ENCODE assay signal across 8 mouse cellular contexts in the genomic region with DNA sequence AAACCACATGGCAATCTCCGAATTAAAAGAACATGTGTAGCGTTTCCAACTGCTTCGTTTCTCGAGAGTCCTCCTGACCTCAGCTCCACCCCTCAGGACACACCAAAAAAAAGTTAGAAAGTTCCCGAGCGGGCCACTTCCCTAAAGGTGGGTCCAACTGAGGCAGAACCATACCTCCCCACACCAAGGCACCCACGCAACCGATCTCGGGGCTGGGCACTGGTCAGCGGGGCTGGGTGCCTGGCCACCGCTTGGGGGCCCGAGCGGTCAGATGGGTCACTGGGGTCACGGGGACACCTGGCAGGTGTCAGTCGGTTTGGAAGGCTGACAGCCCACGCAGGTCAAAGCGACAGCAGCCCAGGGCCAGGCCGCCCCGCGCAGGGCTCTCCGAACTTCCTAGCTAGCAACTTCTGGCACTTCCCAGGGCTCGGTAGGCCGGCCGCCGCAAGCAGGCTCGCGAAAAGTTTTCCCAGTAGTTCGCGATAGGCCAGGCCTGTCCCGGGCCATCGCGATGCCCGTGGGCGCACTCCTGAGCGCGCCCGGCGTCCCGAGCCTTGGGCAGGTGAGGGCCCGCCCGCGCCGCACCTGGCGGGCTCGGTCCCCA. TPM values are rescaled to one million over a fixed set of nuclear protein-coding genes. Genes with fewer than 3 reads are reported as not detected.
DNase-seq lines count a peak whose midpoint lies in the region; ATAC-seq and TF ChIP-seq lines count a peak whose summit lies in the region.

No protein-coding gene starts in this region.

- no peak for TF ChIP-seq POLR2A in cortical plate, adult 2 months (IDR thresholded peaks at IDR 0.05; ENCODE audit: extremely low read depth, insufficient read depth, low read length)

- peak overlapping the region; percentile 83 for H3K27ac ChIP-seq in kidney, embryonic 14.5 days (ENCODE audit: low read depth, low read length)
- H3K27ac ChIP-seq in cortical plate, adult 2 months (ENCODE audit: insufficient read depth, low read length): peak overlapping the region; percentile 15; the same call in 1 of the 2 replicates
- peak overlapping the region; percentile 84 for H3K27ac ChIP-seq in heart, embryonic 13.5 days (replicated peaks)
- H3K27ac ChIP-seq in limb, embryonic 11.5 days (replicated peaks; ENCODE audit: low read depth, low read length): peak overlapping the region; percentile 91
- no peak overlapping the region for H3K27ac ChIP-seq in midbrain, embryonic 15.5 days

- no peaks in the 10 kb centered on the region for H3K9me3 ChIP-seq in kidney, embryonic 14.5 days (ENCODE audit: control insufficient read depth, low read length)
- H3K9me3 ChIP-seq in heart, embryonic 13.5 days: no peaks in the 10 kb centered on the region
- no peaks in the 10 kb centered on the region for H3K9me3 ChIP-seq in limb, embryonic 11.5 days (ENCODE audit: control insufficient read depth, low read length)
- no peaks in the 10 kb centered on the region for H3K9me3 ChIP-seq in midbrain, embryonic 15.5 days

- H3K4me2 ChIP-seq in kidney, embryonic 14.5 days (replicated peaks; ENCODE audit: low read depth, low read length): peak overlapping the region; percentile 99
- H3K4me2 ChIP-seq in heart, embryonic 13.5 days: peak overlapping the region; percentile 90
- peak overlapping the region; percentile 98 for H3K4me2 ChIP-seq in limb, embryonic 11.5 days (ENCODE audit: low read depth, severe bottlenecking)
- peak overlapping the region; percentile 96 for H3K4me2 ChIP-seq in midbrain, embryonic 15.5 days

- peak overlapping the region; percentile 98 for H3K4me3 ChIP-seq in kidney, embryonic 14.5 days (ENCODE audit: low read length)
- peak overlapping the region; percentile 37 for H3K4me3 ChIP-seq in cortical plate, adult 2 months (ENCODE audit: insufficient read depth, low read length)
- peak overlapping the region; percentile 92 for H3K4me3 ChIP-seq in heart, embryonic 13.5 days
- H3K4me3 ChIP-seq in limb, embryonic 11.5 days (ENCODE audit: low read depth, low read length): peak overlapping the region; percentile 98
- peak overlapping the region; percentile 64 for H3K4me3 ChIP-seq in midbrain, embryonic 15.5 days

- H3K27me3 ChIP-seq in kidney, embryonic 14.5 days (ENCODE audit: control insufficient read depth, insufficient read depth, low read length): no peaks in the 10 kb centered on the region
- no peaks in the 10 kb centered on the region for H3K27me3 ChIP-seq in heart, embryonic 13.5 days (replicated peaks)
- no peaks in the 10 kb centered on the region for H3K27me3 ChIP-seq in limb, embryonic 11.5 days (ENCODE audit: control insufficient read depth, insufficient read depth, low read length)
- 0 out of 2 replicates have a peak, but pooled peaks cover 8% of the 10 kb centered on the region for H3K27me3 ChIP-seq in midbrain, embryonic 15.5 days (replicated peaks)

- no peaks in the 10 kb centered on the region for H3K36me3 ChIP-seq in kidney, embryonic 14.5 days (ENCODE audit: control insufficient read depth, insufficient read depth, low read length)
- no peaks in the 10 kb centered on the region for H3K36me3 ChIP-seq in heart, embryonic 13.5 days
- no peaks in the 10 kb centered on the region; the same call in 1 of the 2 replicates for H3K36me3 ChIP-seq in limb, embryonic 11.5 days (ENCODE audit: control insufficient read depth, insufficient read depth, low read length)
- no peaks in the 10 kb centered on the region for H3K36me3 ChIP-seq in midbrain, embryonic 15.5 days (replicated peaks)

- peaks cover 49% of the 10 kb centered on the region for H3K4me1 ChIP-seq in kidney, embryonic 14.5 days (ENCODE audit: control insufficient read depth, insufficient read depth, low read length)
- no peaks in the 10 kb centered on the region for H3K4me1 ChIP-seq in cortical plate, adult 2 months (ENCODE audit: control insufficient read depth, insufficient read depth, low read length)
- peaks cover 61% of the 10 kb centered on the region for H3K4me1 ChIP-seq in heart, embryonic 13.5 days
- peaks cover 33% of the 10 kb centered on the region for H3K4me1 ChIP-seq in limb, embryonic 11.5 days (ENCODE audit: control insufficient read depth, insufficient read depth, low read length)
- H3K4me1 ChIP-seq in midbrain, embryonic 15.5 days: peaks cover 31% of the 10 kb centered on the region

- no peak for ATAC-seq in kidney, embryonic 14.5 days (ENCODE audit: low FRiP score, low TSS enrichment)
- no peak for ATAC-seq in heart, embryonic 13.5 days (ENCODE audit: extremely low read depth, insufficient number of reproducible peaks, low FRiP score, low TSS enrichment)
- ATAC-seq in limb, embryonic 11.5 days (ENCODE audit: insufficient number of reproducible peaks, low FRiP score, low TSS enrichment, low read depth): no peak
- no peak; the same call in 1 of the 2 replicates for ATAC-seq in midbrain, embryonic 15.5 days (replicated peaks)
- no peak for ATAC-seq in erythroid progenitor cell, adult 5-6 weeks (replicated peaks; ENCODE audit: low FRiP score, poor library complexity, severe bottlenecking)

- H3K9ac ChIP-seq in kidney, embryonic 14.5 days (ENCODE audit: low read depth, low read length): peak overlapping the region; percentile 98
- peak overlapping the region; percentile 97 for H3K9ac ChIP-seq in heart, embryonic 13.5 days
- peak overlapping the region; percentile 97 for H3K9ac ChIP-seq in limb, embryonic 11.5 days (ENCODE audit: low read length)
- H3K9ac ChIP-seq in midbrain, embryonic 15.5 days: peak overlapping the region; percentile 63

- DNase-seq in kidney, adult 9 months: no peak
- no peak for DNase-seq in limb, embryonic 11.5 days (ENCODE audit: low spot score)
- DNase-seq in cerebellum, postnatal 14 days: no peak

- no peak for TF ChIP-seq CTCF in cortical plate, adult 2 months (IDR thresholded peaks at IDR 0.05; ENCODE audit: extremely low read depth, insufficient read depth, low read length)

- WGBS in kidney, embryonic 14.5 days: 1% methylated on average over 45 of the region's 45 CpGs
- WGBS in heart, embryonic 13.5 days: 1% methylated on average over 45 of the region's 45 CpGs
- under 1% methylated on average over 41 of the region's 45 CpGs for WGBS in limb, embryonic 11.5 days
- WGBS in midbrain, embryonic 15.5 days: 1% methylated on average over 45 of the region's 45 CpGs

RNA-seq across cellular contexts. Expression of gene Lrp5, which starts 0.7 kb away (rescaled TPM):
- 7.7 and 10.1 TPM in 2 replicates for polyA plus RNA-seq in kidney, embryonic 14.5 days (2014; fragmentation: Nextera tagmentation; extraction: Ambion mirVana)
- polyA plus RNA-seq in cortical plate, adult 2 months (2012; rRNA removed): 3.1 and 3.4 TPM in 2 replicates
- polyA plus RNA-seq in heart, embryonic 13.5 days (2015; fragmentation: Nextera tagmentation; extraction: Ambion mirVana): 2.9 and 3.3 TPM in 2 replicates
- polyA plus RNA-seq in limb, embryonic 11.5 days (2014; fragmentation: Nextera tagmentation; extraction: Ambion mirVana): 7.2 and 7.9 TPM in 2 replicates
- 1.1 and 1.4 TPM in 2 replicates for polyA plus RNA-seq in midbrain, embryonic 15.5 days (2015; fragmentation: Nextera tagmentation; extraction: Ambion mirVana)
- total RNA-seq in erythroid progenitor cell, adult 5-6 weeks (2015; ENCODE audit: low replicate concordance): 0.42 and 5.0 TPM in 2 replicates
- total RNA-seq in erythroid progenitor cell, adult 5-6 weeks (2017; ENCODE audit: low replicate concordance): 1.8 and 1.9 TPM in 2 replicates

RNA-seq across cellular contexts. Expression of gene 1810055G02Rik, which starts 22.4 kb away (rescaled TPM):
- 33.7 and 38.6 TPM in 2 replicates for polyA plus RNA-seq in kidney, embryonic 14.5 days (2014; fragmentation: Nextera tagmentation; extraction: Ambion mirVana)
- polyA plus RNA-seq in cortical plate, adult 2 months (2012; rRNA removed): 44.7 and 44.8 TPM in 2 replicates
- polyA plus RNA-seq in heart, embryonic 13.5 days (2015; fragmentation: Nextera tagmentation; extraction: Ambion mirVana): 24.1 and 26.2 TPM in 2 replicates
- 38.3 and 42.9 TPM in 2 replicates for polyA plus RNA-seq in limb, embryonic 11.5 days (2014; fragmentation: Nextera tagmentation; extraction: Ambion mirVana)
- 34.6 and 35.9 TPM in 2 replicates for polyA plus RNA-seq in midbrain, embryonic 15.5 days (2015; fragmentation: Nextera tagmentation; extraction: Ambion mirVana)
- 5.0 and 8.4 TPM in 2 replicates for total RNA-seq in erythroid progenitor cell, adult 5-6 weeks (2015; ENCODE audit: low replicate concordance)
- total RNA-seq in erythroid progenitor cell, adult 5-6 weeks (2017; ENCODE audit: low replicate concordance): 3.1 and 3.2 TPM in 2 replicates

Comparison
In these comparisons a context has a peak if more than half of its experiments do, and no peak if none do; other contexts are left out.
1. H3K4me3 ChIP-seq: peak in every context shown above with its lines; median percentile 98 in kidney, embryonic 14.5 days; 98 in limb, embryonic 11.5 days; 92 in heart, embryonic 13.5 days; 64 in midbrain, embryonic 15.5 days; 37 in cortical plate, adult 2 months.